Mouse (Mus musculus): ENCODE data around the gene Rpf2. TPM values are rescaled to one million over a fixed set of nuclear protein-coding genes. Genes with fewer than 3 reads are reported as not detected.
A peak's percentile ranks its signal among the peaks of the same experiment; 100 is the strongest.

The Rpf2 gene
- total RNA-seq, 4 experiments from 2014 or later = 15.9 to 22.5 (median 17.5) TPM

GRCm38 (mm10) chr10:40249625-40250024 lies 2.8 kb upstream of the Rpf2 start:
- no peak for DNase-seq (ENCODE audit: low spot score in 2 of 2)

GRCm38 (mm10) chr10:40247166-40247716 lies 405 bp upstream of the Rpf2 start:
- peak in 1 of 2 experiments; percentile 5 for DNase-seq (ENCODE audit: low spot score in 2 of 2)

- DNase-seq (ENCODE audit: low spot score in 2 of 2) = no peak
Measured at GRCm38 (mm10) chr10:40237826-40238225, 9.0 kb downstream of the Rpf2 start.

- no peak for DNase-seq (ENCODE audit: low spot score in 2 of 2)
Measured at GRCm38 (mm10) chr10:40233241-40233640, 13.6 kb downstream of the Rpf2 start.

GRCm38 (mm10) chr10:40232442-40232841 lies 14.4 kb downstream of the Rpf2 start:
- no peak for DNase-seq (ENCODE audit: low spot score in 2 of 2)

GRCm38 (mm10) chr10:40229725-40230124 lies 17.1 kb downstream of the Rpf2 start:
- DNase-seq (ENCODE audit: low spot score in 2 of 2) = no peak

- DNase-seq (ENCODE audit: low spot score in 2 of 2) = no peak
Measured at GRCm38 (mm10) chr10:40227660-40228303, 19.1 kb downstream of the Rpf2 start.

GRCm38 (mm10) chr10:40218874-40219273 lies 28.0 kb downstream of the Rpf2 start:
- no peak for DNase-seq (ENCODE audit: low spot score in 2 of 2)

- DNase-seq (ENCODE audit: low spot score in 2 of 2) = peak; percentile 82 to 84
Measured at GRCm38 (mm10) chr10:40212443-40213169, 34.2 kb downstream of the Rpf2 start.

- DNase-seq (ENCODE audit: low spot score in 2 of 2) = no peak
Measured at GRCm38 (mm10) chr10:40195001-40195400, 51.8 kb downstream of the Rpf2 start.

GRCm38 (mm10) chr10:40192010-40192935 lies 54.6 kb downstream of the Rpf2 start:
- DNase-seq (ENCODE audit: low spot score in 2 of 2) = no peak

GRCm38 (mm10) chr10:40191338-40191979 lies 55.4 kb downstream of the Rpf2 start:
- DNase-seq (ENCODE audit: low spot score in 2 of 2) = no peak

GRCm38 (mm10) chr10:40190871-40191270 lies 56.0 kb downstream of the Rpf2 start:
- DNase-seq (ENCODE audit: low spot score in 2 of 2) = no peak

GRCm38 (mm10) chr10:40189689-40190088 lies 57.1 kb downstream of the Rpf2 start:
- DNase-seq (ENCODE audit: low spot score in 2 of 2) = no peak

GRCm38 (mm10) chr10:40188831-40189230 lies 58.0 kb downstream of the Rpf2 start:
- no peak for DNase-seq (ENCODE audit: low spot score in 2 of 2)

GRCm38 (mm10) chr10:40185956-40186355 lies 60.9 kb downstream of the Rpf2 start:
- no peak for DNase-seq (ENCODE audit: low spot score in 2 of 2)

GRCm38 (mm10) chr10:40180011-40180410 lies 66.8 kb downstream of the Rpf2 start:
- no peak for DNase-seq (ENCODE audit: low spot score in 2 of 2)

- no peak for DNase-seq (ENCODE audit: low spot score in 2 of 2)
Measured at GRCm38 (mm10) chr10:40179142-40179541, 67.7 kb downstream of the Rpf2 start.

- peak in 1 of 2 experiments; percentile 25 for DNase-seq (ENCODE audit: low spot score in 2 of 2)
Measured at GRCm38 (mm10) chr10:40177323-40177962, 69.4 kb downstream of the Rpf2 start.

Data from left cerebral cortex, adult 8-10 months (tissue).